Mouse (Mus musculus) lung, adult 2 months (tissue): ENCODE results near the gene Klk11.

Experiments used
- CTCF ChIP-seq: fragments of 200-500 bp; IDR thresholded peaks from 2 replicates; pipeline ENCODE4 v1.5.1; 2011; ENCODE audit warnings: mild to moderate bottlenecking, low read length, control low read depth; ENCODE audit not compliant: insufficient read depth
- POLR2A ChIP-seq: fragments of 200-500 bp; IDR thresholded peaks from 2 replicates; pipeline ENCODE4 v1.6.1; 2011; ENCODE audit warnings: low read depth, mild to moderate bottlenecking, control low read depth, low read length, borderline replicate concordance; ENCODE audit errors: extremely low read depth

- TF ChIP-seq CTCF (no peak), POLR2A (no peak)
These were observed 7.9 kb upstream of the Klk11 start for GRCm38 (mm10) chr7:43766484-43766883.
